Mouse (Mus musculus) liver, adult 2 months (tissue): ENCODE measurements at regions not wholly inside any gene's neighbourhood (a gene's known extent, or its start where the extent isn't known, plus 50 kb on each side); places are given as distances from the start of the nearest gene placed in this dataset.

Experiments
- DNase-seq: peaks from one replicate; pipeline ENCODE4 v3.0.0-alpha.2; 2011; ENCODE audit warnings: low read depth, low spot score; ENCODE audit errors: extremely low read depth
- H3K27ac ChIP-seq: fragments of 200-500 bp; replicated peaks from 2 replicates; pipeline ENCODE4 v1.5.1; 2012; ENCODE audit warnings: low read depth, mild to moderate bottlenecking, control low read depth, inconsistent platforms, low read length; ENCODE audit not compliant: insufficient read depth
- H3K27me3 ChIP-seq: fragments of 200-500 bp; 2 replicates; pipeline ENCODE4 v1.6.1; 2012; ENCODE audit warnings: mild to moderate bottlenecking, moderate library complexity, low read length, inconsistent platforms; ENCODE audit not compliant: control insufficient read depth, insufficient read depth
- H3K36me3 ChIP-seq: fragments of 200-500 bp; 2 replicates; pipeline ENCODE4 v1.6.1; 2012; ENCODE audit warnings: low read length, inconsistent platforms; ENCODE audit not compliant: control insufficient read depth, insufficient read depth
- H3K4me1 ChIP-seq: fragments of 200-500 bp; 2 replicates; pipeline ENCODE4 v1.6.1; 2011; ENCODE audit warnings: low read length; ENCODE audit not compliant: control insufficient read depth, insufficient read depth
- H3K4me3 ChIP-seq: fragments of 200-500 bp; 2 replicates; pipeline ENCODE4 v1.5.1; 2011; ENCODE audit warnings: low read depth, mild to moderate bottlenecking, control low read depth, low read length, moderate library complexity; ENCODE audit not compliant: insufficient read depth
- H3K79me2 ChIP-seq: fragments of 200-500 bp; 2 replicates; pipeline ENCODE4 v1.6.1; 2012; ENCODE audit warnings: inconsistent platforms, mild to moderate bottlenecking, low read length, moderate library complexity; ENCODE audit not compliant: control insufficient read depth, insufficient read depth
- H3K9ac ChIP-seq: fragments of 200-500 bp; 2 replicates; pipeline ENCODE4 v1.6.1; 2012; ENCODE audit warnings: low read depth, mild to moderate bottlenecking, control low read depth, inconsistent platforms, low read length
- CTCF ChIP-seq: fragments of 200-500 bp; IDR thresholded peaks from 2 replicates; pipeline ENCODE4 v1.5.1; 2011; ENCODE audit warnings: low read depth, low read length, control low read depth
- POLR2A ChIP-seq: fragments of 200-500 bp; IDR thresholded peaks from 2 replicates; pipeline ENCODE4 v1.6.1; 2011; ENCODE audit warnings: low read length, control low read depth; ENCODE audit not compliant: insufficient read depth; ENCODE audit errors: extremely low read depth
- WGBS: fragments of 180-500 bp; shearing (Covaris S2); methylation state at CpG from one replicate; pipeline ENCODE4 v1.1.7; 2018; 5-methylcytosine and 5-hydroxymethylcytosine counted together

GRCm38 (mm10) chr12:92509494-92509893 is 660.5 kb upstream of the Sel1l start:
- Histone ChIP-seq H3K27ac (no peak overlapping the region), H3K9ac (no peak overlapping the region), H3K4me1 (no peaks in the 10 kb centered on the region), H3K4me3 (no peak overlapping the region), H3K27me3 (no peaks in the 10 kb centered on the region), H3K79me2 (no peaks in the 10 kb centered on the region), H3K36me3 (no peaks in the 10 kb centered on the region)
- TF ChIP-seq CTCF (no peak), POLR2A (no peak)
- whole genome bisulfite sequencing = 75% methylated on average over 7 of the region's 7 CpGs
- no peak for DNase-seq

- Histone ChIP-seq H3K79me2 (no peaks in the 10 kb centered on the region), H3K4me3 (no peak overlapping the region), H3K27me3 (no peaks in the 10 kb centered on the region), H3K36me3 (no peaks in the 10 kb centered on the region), H3K27ac (no peak overlapping the region), H3K9ac (no peak overlapping the region), H3K4me1 (no peaks in the 10 kb centered on the region)
- peak; percentile 46 for DNase-seq
- TF ChIP-seq CTCF = no peak
- no peak for TF ChIP-seq POLR2A
- WGBS = 87% methylated on average over 5 of the region's 5 CpGs
Measured at GRCm38 (mm10) chr12:92508796-92509489, 660.0 kb upstream of the Sel1l start.

- no peaks in the 10 kb centered on the region for H3K27me3 ChIP-seq
- no peak overlapping the region for H3K9ac ChIP-seq
- H3K36me3 ChIP-seq = no peaks in the 10 kb centered on the region
- H3K4me3 ChIP-seq = no peak overlapping the region
- WGBS = 79% methylated on average over 1 of the region's 1 CpGs
- no peak overlapping the region for H3K27ac ChIP-seq
- no peak for TF ChIP-seq CTCF
- no peak for TF ChIP-seq POLR2A
- no peaks in the 10 kb centered on the region for H3K79me2 ChIP-seq
- H3K4me1 ChIP-seq = no peaks in the 10 kb centered on the region
- DNase-seq = no peak
Measured at GRCm38 (mm10) chr12:92483984-92484383, 635.0 kb upstream of the Sel1l start.

DNA sequence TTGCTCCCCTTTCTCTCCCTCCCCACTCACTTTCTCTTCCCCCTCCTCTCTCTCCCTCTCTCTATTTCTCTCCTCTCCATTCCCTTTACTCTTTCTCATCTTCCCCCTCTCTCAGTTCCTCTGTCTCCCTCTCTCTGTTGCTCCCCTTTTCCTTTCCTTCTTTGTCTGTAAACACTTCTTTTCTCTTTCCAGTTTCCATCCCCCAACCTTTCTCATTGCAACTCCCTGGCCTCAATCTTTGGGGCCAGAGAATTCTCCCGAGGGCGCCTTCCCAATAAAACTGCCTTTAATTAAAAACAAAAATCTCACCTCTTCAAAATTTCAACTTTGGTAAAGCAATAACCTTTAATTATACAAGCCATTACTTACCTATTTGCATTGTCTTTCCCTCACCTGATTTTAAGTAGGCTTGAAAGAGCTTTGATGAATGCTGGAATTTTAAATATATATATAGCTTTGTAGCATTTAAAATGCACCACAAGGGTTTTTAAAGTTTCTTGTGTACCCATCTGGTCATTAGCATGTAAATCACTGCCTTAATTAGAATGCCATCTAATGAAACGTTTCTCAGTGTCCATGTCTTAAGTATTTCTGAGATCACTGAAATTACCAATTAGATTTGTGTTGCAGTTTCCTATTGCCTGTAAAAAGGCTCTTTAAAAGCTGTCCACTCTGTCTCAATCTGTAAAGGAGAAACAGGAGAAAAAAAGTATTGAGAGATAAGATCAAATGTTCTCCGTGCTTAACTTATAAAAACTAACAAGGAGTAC is 625.5 kb upstream of the Sel1l start:
- H3K36me3 ChIP-seq = no peaks in the 10 kb centered on the region
- 59% methylated on average over 4 of the region's 4 CpGs for WGBS
- TF ChIP-seq CTCF = no peak
- TF ChIP-seq POLR2A = no peak
- no peaks in the 10 kb centered on the region for H3K27me3 ChIP-seq
- no peak overlapping the region for H3K27ac ChIP-seq
- no peaks in the 10 kb centered on the region for H3K79me2 ChIP-seq
- no peak overlapping the region for H3K4me3 ChIP-seq
- no peak overlapping the region for H3K9ac ChIP-seq
- no peak for DNase-seq
- no peaks in the 10 kb centered on the region for H3K4me1 ChIP-seq

DNA sequence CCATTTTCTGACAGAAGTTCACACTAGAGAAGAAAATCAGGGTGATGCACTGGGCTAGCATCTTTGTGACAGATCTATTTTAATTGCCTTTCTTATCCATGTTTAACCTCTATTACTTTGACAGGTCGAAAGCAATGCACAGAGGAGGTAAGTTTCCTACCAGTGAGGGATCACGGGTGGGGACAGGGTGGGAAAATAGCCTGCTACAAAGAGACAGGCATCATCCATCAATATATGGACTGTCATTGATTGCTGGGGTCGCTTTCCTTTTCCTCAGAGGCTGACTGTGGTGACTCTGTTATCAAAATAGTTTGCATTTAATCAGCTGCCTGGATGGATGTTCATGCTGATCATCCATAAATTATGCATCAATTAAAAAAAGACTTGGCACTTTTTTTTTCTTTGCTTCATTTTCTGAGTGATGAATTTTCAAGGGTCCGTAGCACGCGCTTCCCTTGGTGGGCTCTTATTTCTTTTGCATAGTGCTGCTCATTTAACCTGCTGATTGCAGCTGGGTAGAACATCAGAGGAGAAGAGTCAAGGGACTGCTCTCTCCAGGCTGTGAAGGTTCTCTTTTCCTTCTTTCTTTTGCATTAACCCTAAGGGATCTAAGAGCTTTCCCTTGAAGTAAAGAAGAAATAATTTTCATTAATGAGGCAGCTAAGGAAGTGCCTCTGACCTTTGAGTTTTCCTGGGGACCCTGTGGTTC is 602.3 kb upstream of the Sel1l start:
- TF ChIP-seq POLR2A (no peak), CTCF (no peak)

GRCm38 (mm10) chr12:92418458-92418857 is 569.5 kb upstream of the Sel1l start:
- H3K9ac ChIP-seq = no peak overlapping the region
- no peak overlapping the region for H3K27ac ChIP-seq
- H3K27me3 ChIP-seq = no peaks in the 10 kb centered on the region
- no peaks in the 10 kb centered on the region for H3K4me1 ChIP-seq
- no peaks in the 10 kb centered on the region for H3K36me3 ChIP-seq
- 83% methylated on average over 4 of the region's 4 CpGs for WGBS
- TF ChIP-seq POLR2A (no peak), CTCF (no peak)
- no peak for DNase-seq
- no peak overlapping the region for H3K4me3 ChIP-seq
- no peaks in the 10 kb centered on the region for H3K79me2 ChIP-seq

More for the DNA sequence above, 602.3 kb upstream of the Sel1l start:
- Histone ChIP-seq H3K27ac (no peak overlapping the region), H3K27me3 (no peaks in the 10 kb centered on the region), H3K36me3 (no peaks in the 10 kb centered on the region), H3K4me3 (no peak overlapping the region), H3K9ac (no peak overlapping the region), H3K79me2 (no peaks in the 10 kb centered on the region), H3K4me1 (no peaks in the 10 kb centered on the region)
- DNase-seq = no peak
- WGBS = 66% methylated on average over 6 of the region's 6 CpGs
